In genomic region chr7:127009307-127010085, GRCm38 (mm10) we compare ENCODE assay signal across 9 mouse cellular contexts. TPM values are rescaled to one million over a fixed set of nuclear protein-coding genes. Genes with fewer than 3 reads are reported as not detected.
A peak's percentile ranks its signal among the peaks of the same experiment; 100 is the strongest.
DNase-seq lines count a peak whose midpoint lies in the region; ATAC-seq and TF ChIP-seq lines count a peak whose summit lies in the region.
"Had no signal": no experiment of that assay in that cellular context is flagged by ENCODE, and none has a peak within 500 bp of the region (broad histone marks: within the 10 kb centered on the region; RNA-seq: fewer than 3 reads in every experiment).

No protein-coding gene starts in this region.

- DNase-seq in liver, adult 2 months (ENCODE audit: extremely low read depth, low read depth, low spot score), result peak; percentile 77
- DNase-seq in liver, result no peak
- DNase-seq in cerebellum, adult 11-12 months, result peak; percentile 77
- DNase-seq in thymus, postnatal 0 days (ENCODE audit: low spot score), result no peak
- DNase-seq in urinary bladder, postnatal 10 days (ENCODE audit: low spot score), result no peak

- no peaks in the 10 kb centered on the region for H3K9me3 ChIP-seq in forebrain, embryonic 12.5 days
- H3K9me3 ChIP-seq in liver, embryonic 16.5 days (replicated peaks; ENCODE audit: control insufficient read depth, low read length), result no peaks in the 10 kb centered on the region

- peaks cover 31% of the 10 kb centered on the region for H3K4me1 ChIP-seq in liver, adult 2 months (ENCODE audit: control insufficient read depth, insufficient read depth, low read length)
- H3K4me1 ChIP-seq in forebrain, embryonic 12.5 days, result peaks cover 17% of the 10 kb centered on the region
- peaks cover 37% of the 10 kb centered on the region for H3K4me1 ChIP-seq in liver, embryonic 16.5 days (ENCODE audit: control insufficient read depth, low read depth, low read length)

- no peak overlapping the region for H3K4me3 ChIP-seq in liver, adult 2 months (ENCODE audit: insufficient read depth, low read depth, low read length)
- H3K4me3 ChIP-seq in forebrain, embryonic 12.5 days (replicated peaks), result no peak overlapping the region
- H3K4me3 ChIP-seq in liver, embryonic 16.5 days (ENCODE audit: low read depth, low read length), result no peak overlapping the region

- H3K4me2 ChIP-seq in forebrain, embryonic 12.5 days, result no peak overlapping the region
- H3K4me2 ChIP-seq in liver, embryonic 16.5 days (ENCODE audit: low read depth, low read length), result 0 out of 2 replicates have a peak overlapping the region, but pooled peaks have one; percentile 49

- peaks cover 16% of the 10 kb centered on the region; the same call in 1 of the 2 replicates for H3K79me2 ChIP-seq in liver, adult 2 months (ENCODE audit: control insufficient read depth, insufficient read depth, low read length)

- no peak for ATAC-seq in forebrain, embryonic 12.5 days (ENCODE audit: low FRiP score)
- ATAC-seq in liver, embryonic 16.5 days (ENCODE audit: low read depth), result no peak
- ATAC-seq in activated CD4-positive, CD25-positive, alpha-beta regulatory T cell, adult 4 months, result no peak

- WGBS in liver, adult 2 months, result 60% methylated on average over 17 of the region's 17 CpGs
- 87% methylated on average over 17 of the region's 17 CpGs for WGBS in forebrain, embryonic 12.5 days
- 76% methylated on average over 17 of the region's 17 CpGs for WGBS in liver, embryonic 16.5 days (ENCODE audit: insufficient replicate concordance)

- H3K27me3 ChIP-seq in liver, adult 2 months (ENCODE audit: control insufficient read depth, insufficient read depth, low read length), result no peaks in the 10 kb centered on the region
- H3K27me3 ChIP-seq in forebrain, embryonic 12.5 days, result no peaks in the 10 kb centered on the region
- no peaks in the 10 kb centered on the region for H3K27me3 ChIP-seq in liver, embryonic 16.5 days (ENCODE audit: control insufficient read depth, insufficient read depth, low read depth, low read length)

- no peak overlapping the region for H3K9ac ChIP-seq in liver, adult 2 months (ENCODE audit: low read depth, low read length)
- 0 out of 2 replicates have a peak overlapping the region, but pooled peaks have one; percentile 2 for H3K9ac ChIP-seq in forebrain, embryonic 12.5 days
- peak overlapping the region; percentile 10; the same call in 1 of the 2 replicates for H3K9ac ChIP-seq in liver, embryonic 16.5 days (ENCODE audit: low read depth, low read length)

- peak overlapping the region; percentile 61 for H3K27ac ChIP-seq in liver, adult 2 months (replicated peaks; ENCODE audit: insufficient read depth, low read depth, low read length)
- peak overlapping the region; percentile 78; the same call in 1 of the 2 replicates for H3K27ac ChIP-seq in forebrain, embryonic 12.5 days
- peak overlapping the region; percentile 87 for H3K27ac ChIP-seq in liver, embryonic 16.5 days (ENCODE audit: low read length)

- TF ChIP-seq CTCF in liver, adult 2 months (IDR thresholded peaks at IDR 0.05; ENCODE audit: low read depth, low read length), result no peak

- H3K36me3 ChIP-seq in liver, adult 2 months (ENCODE audit: control insufficient read depth, insufficient read depth, low read length), result no peaks in the 10 kb centered on the region
- peaks cover 25% of the 10 kb centered on the region for H3K36me3 ChIP-seq in forebrain, embryonic 12.5 days (replicated peaks)
- H3K36me3 ChIP-seq in liver, embryonic 16.5 days (ENCODE audit: control insufficient read depth, insufficient read depth), result peaks cover 6% of the 10 kb centered on the region; the same call in 1 of the 2 replicates

- no peak for TF ChIP-seq POLR2A in liver, adult 2 months (IDR thresholded peaks at IDR 0.05; ENCODE audit: extremely low read depth, insufficient read depth, low read length)

RNA-seq across cellular contexts. Expression of gene Mvp, which starts 4.9 kb away (rescaled TPM):
- total RNA-seq in liver, adult 2 months (2014; rRNA removed), result 23.4 and 28.5 TPM in 2 replicates
- polyA plus RNA-seq in liver, adult 2 months (2012; rRNA removed), result 26.3 and 39.4 TPM in 2 replicates
- 4.2 and 4.6 TPM in 2 replicates for polyA plus RNA-seq in forebrain, embryonic 12.5 days (2016; fragmentation: Nextera tagmentation; extraction: Ambion mirVana)
- 7.7 and 8.9 TPM in 2 replicates for polyA plus RNA-seq in liver, embryonic 16.5 days (2015; fragmentation: Nextera tagmentation; extraction: Ambion mirVana)
- 29.8 and 32.5 TPM in 2 replicates for polyA plus RNA-seq in thymus, postnatal 0 days (2015; fragmentation: Nextera tagmentation; extraction: Ambion mirVana)
- 10 to 100 TPM; 12.5 to 18.3 TPM for polyA plus RNA-seq in activated CD4-positive, CD25-positive, alpha-beta regulatory T cell, adult 4 months (2017; shearing (Covaris generic))

RNA-seq across cellular contexts. Expression of gene Pagr1b, which starts 6.8 kb away (rescaled TPM):
- total RNA-seq in liver, adult 2 months (2014; rRNA removed), result 0.74 TPM in 1 of 2 replicates, not detected in the other
- 0.49 TPM in 1 of 2 replicates, not detected in the other for polyA plus RNA-seq in liver, adult 2 months (2012; rRNA removed)
- 0.38 and 0.56 TPM in 2 replicates for polyA plus RNA-seq in forebrain, embryonic 12.5 days (2016; fragmentation: Nextera tagmentation; extraction: Ambion mirVana)
- polyA plus RNA-seq in liver, embryonic 16.5 days (2015; fragmentation: Nextera tagmentation; extraction: Ambion mirVana), result not detected in 2 replicates
- 0.60 and 1.2 TPM in 2 replicates for polyA plus RNA-seq in thymus, postnatal 0 days (2015; fragmentation: Nextera tagmentation; extraction: Ambion mirVana)
- not detected for polyA plus RNA-seq in activated CD4-positive, CD25-positive, alpha-beta regulatory T cell, adult 4 months (2017; shearing (Covaris generic))
- polyA plus RNA-seq: limb, embryonic 11.5 days had no signal

RNA-seq across cellular contexts. Expression of gene Pagr1a, which starts 7.7 kb away (rescaled TPM):
- 4.9 and 6.7 TPM in 2 replicates for total RNA-seq in liver, adult 2 months (2014; rRNA removed)
- polyA plus RNA-seq in liver, adult 2 months (2012; rRNA removed), result 2.6 and 4.2 TPM in 2 replicates
- 51.4 and 66.8 TPM in 2 replicates for polyA plus RNA-seq in forebrain, embryonic 12.5 days (2016; fragmentation: Nextera tagmentation; extraction: Ambion mirVana)
- polyA plus RNA-seq in liver, embryonic 16.5 days (2015; fragmentation: Nextera tagmentation; extraction: Ambion mirVana), result 17.2 and 24.3 TPM in 2 replicates
- 51.8 and 100 TPM in 2 replicates for polyA plus RNA-seq in thymus, postnatal 0 days (2015; fragmentation: Nextera tagmentation; extraction: Ambion mirVana)
- 10 to 100 TPM; 39.6 to 56.7 TPM for polyA plus RNA-seq in activated CD4-positive, CD25-positive, alpha-beta regulatory T cell, adult 4 months (2017; shearing (Covaris generic))

RNA-seq across cellular contexts. Expression of gene Gm42742, which starts 11.4 kb away (rescaled TPM):
- total RNA-seq in liver, adult 2 months (2014; rRNA removed), result 9.5 and 10.7 TPM in 2 replicates
- polyA plus RNA-seq in liver, adult 2 months (2012; rRNA removed), result 11.2 and 12.7 TPM in 2 replicates
- 53.3 and 75.4 TPM in 2 replicates for polyA plus RNA-seq in forebrain, embryonic 12.5 days (2016; fragmentation: Nextera tagmentation; extraction: Ambion mirVana)
- polyA plus RNA-seq in liver, embryonic 16.5 days (2015; fragmentation: Nextera tagmentation; extraction: Ambion mirVana), result 10.7 and 17.7 TPM in 2 replicates
- polyA plus RNA-seq in thymus, postnatal 0 days (2015; fragmentation: Nextera tagmentation; extraction: Ambion mirVana), result 57.8 and 80.0 TPM in 2 replicates
- 10 to 100 TPM; 26.4 to 31.8 TPM for polyA plus RNA-seq in activated CD4-positive, CD25-positive, alpha-beta regulatory T cell, adult 4 months (2017; shearing (Covaris generic))

RNA-seq across cellular contexts. Expression of gene Prrt2, which starts 11.5 kb away (rescaled TPM):
- total RNA-seq in liver, adult 2 months (2014; rRNA removed), result not detected in 2 replicates
- polyA plus RNA-seq in liver, adult 2 months (2012; rRNA removed), result 0.75 TPM in 1 of 2 replicates, not detected in the other
- polyA plus RNA-seq in forebrain, embryonic 12.5 days (2016; fragmentation: Nextera tagmentation; extraction: Ambion mirVana), result 5.0 and 6.5 TPM in 2 replicates
- 0.24 and 0.67 TPM in 2 replicates for polyA plus RNA-seq in liver, embryonic 16.5 days (2015; fragmentation: Nextera tagmentation; extraction: Ambion mirVana)
- 0.57 and 0.69 TPM in 2 replicates for polyA plus RNA-seq in thymus, postnatal 0 days (2015; fragmentation: Nextera tagmentation; extraction: Ambion mirVana)
- 1 to 10 TPM in 1 of 2 experiments, not detected in 1; 2.1 TPM for polyA plus RNA-seq in activated CD4-positive, CD25-positive, alpha-beta regulatory T cell, adult 4 months (2017; shearing (Covaris generic))

Comparison
In these comparisons a context has a peak if more than half of its experiments do, and no peak if none do; other contexts are left out.
1. DNase-seq: peak in liver, adult 2 months (single experiment) and cerebellum, adult 11-12 months (single experiment); none in liver (single experiment), thymus, postnatal 0 days (single experiment) and urinary bladder, postnatal 10 days (single experiment).
2. Peak in every context shown above with its lines, with median percentiles within 50 percentile points of each other: H3K27ac ChIP-seq.